Mouse (Mus musculus): Measurements from ENCODE around the gene Spint4. TPM values are rescaled to one million over a fixed set of nuclear protein-coding genes. Genes with fewer than 3 reads are reported as not detected.

Spint4 gene
- total and polyA plus RNA-seq, 3 experiments = not detected

DNA sequence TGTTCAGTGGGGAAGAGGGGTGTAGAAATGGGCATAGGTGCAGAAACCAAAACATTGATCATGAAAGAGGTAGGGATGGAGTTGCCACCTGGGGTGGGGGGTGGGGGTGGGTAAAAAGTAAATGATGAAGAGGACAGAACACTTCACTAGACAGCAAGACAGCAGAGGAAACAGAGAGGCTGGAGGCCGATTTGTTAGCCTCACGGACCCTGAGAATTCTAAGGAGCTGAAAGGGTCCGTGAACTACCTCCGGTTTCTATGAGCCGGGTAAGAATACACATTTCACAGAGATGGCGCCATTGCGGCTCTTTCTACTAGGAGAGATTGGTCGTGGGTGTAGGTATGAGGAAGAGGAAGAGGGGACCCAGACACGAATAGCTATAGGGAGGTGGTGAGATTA lies 41.8 kb upstream of the Spint4 start, which contains the start of gene Wfdc9:
Gene Wfdc9 (minus strand): TSS at position 101 of the 400 bp plus-strand sequence.
- no peaks in the 10 kb centered on the region for H3K36me3 ChIP-seq (replicated peaks in 1 of 2; ENCODE audit: control insufficient read depth in 1 of 2, insufficient read depth in 1 of 2, low read length in 1 of 2)
- DNase-seq (ENCODE audit: extremely low read depth) = no peak
- in situ Hi-C loops (cut with MboI; ENCODE audit: low pct_ligation_motif_present, low pct_unique_long_range_greater_than_20kb, low sequenced_read_pairs) (loop anchor here (10.0 kb wide), 1 partner anchor 52 kb away; no protein-coding TSS in a partner anchor), dilution Hi-C loops (cut with MboI; ENCODE audit: extremely low pct_ligation_motif_present, extremely low pct_unique_long_range_greater_than_20kb, low sequenced_read_pairs) (no loop called here)
- no peak within 1 kb of the TSS for H3K4me3 ChIP-seq (replicated peaks in 1 of 3; ENCODE audit: low read depth in 2 of 3, low read length in 2 of 3, poor library complexity in 1 of 3)
- no peaks in the 10 kb centered on the region for H3K9me3 ChIP-seq (replicated peaks; ENCODE audit: low read length)
- H3K79me2 ChIP-seq (replicated peaks; ENCODE audit: control insufficient read depth, extremely low read depth, insufficient read depth, poor library complexity, severe bottlenecking) = no peaks in the 10 kb centered on the region
- H3K4me1 ChIP-seq (ENCODE audit: control insufficient read depth in 1 of 2, insufficient read depth in 2 of 2) = peaks cover 0 to 2% of the 10 kb centered on the region in 2 experiments; a peak in 2 of 4 replicates
- no peak within 1 kb of the TSS for H3K4me2 ChIP-seq (ENCODE audit: insufficient read depth, low read depth, poor library complexity, severe bottlenecking)
- no peak within 1 kb of the TSS for H3K9ac ChIP-seq (ENCODE audit: insufficient read depth, low read depth)
- H3K27ac ChIP-seq (ENCODE audit: insufficient read depth, low read depth) = no peak within 1 kb of the TSS
- no peak for TF ChIP-seq CHD2 (IDR thresholded peaks at IDR 0.05; ENCODE audit: low read length)
- no peak for TF ChIP-seq ZMIZ1 (IDR thresholded peaks at IDR 0.05; ENCODE audit: low read depth, low read length)
- no peak for TF ChIP-seq JUN (IDR thresholded peaks at IDR 0.05; ENCODE audit: insufficient read depth, low read depth, low read length)
- no peak for TF ChIP-seq ZC3H11A (IDR thresholded peaks at IDR 0.05; ENCODE audit: low read depth, low read length)
- TF ChIP-seq CHD1 (IDR thresholded peaks at IDR 0.05; ENCODE audit: low read depth, low read length) = no peak
- no peak for TF ChIP-seq IRF4 (IDR thresholded peaks at IDR 0.05; ENCODE audit: low read depth, low read length)
- no peak for TF ChIP-seq KAT2A (IDR thresholded peaks at IDR 0.05; ENCODE audit: insufficient replicate concordance, low read length)
- TF ChIP-seq CTCF (conservative IDR thresholded peaks at IDR 0.05 in 1 of 2, IDR thresholded peaks at IDR 0.05 in 1 of 2; ENCODE audit: low read depth in 2 of 2, low read length in 2 of 2) = no peak
- TF ChIP-seq ETS1 (conservative IDR thresholded peaks at IDR 0.05; ENCODE audit: low read depth, low read length) = no peak
- no peak for TF ChIP-seq E2F4 (IDR thresholded peaks at IDR 0.05; ENCODE audit: insufficient replicate concordance, low read depth, low read length)
- TF ChIP-seq POLR2AphosphoS2 (IDR thresholded peaks at IDR 0.05; ENCODE audit: low read depth, low read length) = no peak
- no peak for TF ChIP-seq NELFE (IDR thresholded peaks at IDR 0.05; ENCODE audit: low read depth, low read length)
- peaks cover 81% of the 10 kb centered on the region for H3K27me3 ChIP-seq (replicated peaks)

DNA sequence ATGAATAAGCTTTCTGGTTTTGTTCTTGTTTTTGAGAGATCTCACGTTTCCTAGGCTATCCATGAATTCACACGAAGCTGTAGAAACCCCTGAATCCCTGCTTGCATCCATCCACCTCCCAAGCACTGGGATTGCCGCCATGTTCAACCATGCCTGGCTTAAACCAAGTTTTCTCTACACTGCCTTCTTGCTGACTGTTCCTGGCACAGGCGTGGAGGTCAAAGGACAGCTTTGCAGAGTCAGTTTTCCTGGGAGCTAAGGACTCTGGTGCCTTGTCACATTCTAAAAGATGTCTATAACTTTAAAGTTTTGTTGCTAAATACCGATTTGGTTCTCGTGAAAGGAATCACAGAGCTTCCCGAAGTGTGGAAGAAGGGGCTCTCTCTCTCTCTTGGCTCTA lies 33.5 kb upstream of the Spint4 start:
- Histone ChIP-seq H3K79me2 (replicated peaks; ENCODE audit: control insufficient read depth, extremely low read depth, insufficient read depth, poor library complexity, severe bottlenecking) (no peaks in the 10 kb centered on the region), H3K9me3 (replicated peaks; ENCODE audit: low read length) (peaks cover 20% of the 10 kb centered on the region), H3K4me3 (replicated peaks in 1 of 3; ENCODE audit: low read depth in 2 of 3, low read length in 2 of 3, poor library complexity in 1 of 3) (no peak overlapping the region), H3K9ac (ENCODE audit: insufficient read depth, low read depth) (no peak overlapping the region), H3K4me2 (ENCODE audit: insufficient read depth, low read depth, poor library complexity, severe bottlenecking) (no peak overlapping the region), H3K27me3 (replicated peaks) (peaks cover 56% of the 10 kb centered on the region), H3K27ac (ENCODE audit: insufficient read depth, low read depth) (no peak overlapping the region), H3K36me3 (replicated peaks in 1 of 2; ENCODE audit: control insufficient read depth in 1 of 2, insufficient read depth in 1 of 2, low read length in 1 of 2) (no peaks in the 10 kb centered on the region), H3K4me1 (ENCODE audit: control insufficient read depth in 1 of 2, insufficient read depth in 2 of 2) (no peaks in the 10 kb centered on the region)
- dilution Hi-C loops (cut with MboI; ENCODE audit: extremely low pct_ligation_motif_present, extremely low pct_unique_long_range_greater_than_20kb, low sequenced_read_pairs) = no loop called here
- TF ChIP-seq MEF2A (IDR thresholded peaks at IDR 0.05; ENCODE audit: borderline replicate concordance, low read depth, low read length) (no peak), CHD1 (IDR thresholded peaks at IDR 0.05; ENCODE audit: low read depth, low read length) (no peak), RCOR1 (conservative IDR thresholded peaks at IDR 0.05; ENCODE audit: low read depth, low read length) (no peak), CHD2 (IDR thresholded peaks at IDR 0.05; ENCODE audit: low read length) (no peak), NRF1 (IDR thresholded peaks at IDR 0.05; ENCODE audit: low read depth, low read length) (no peak)
- in situ Hi-C loops (cut with MboI; ENCODE audit: low pct_ligation_motif_present, low pct_unique_long_range_greater_than_20kb, low sequenced_read_pairs) = loop anchor here (10.0 kb wide), 1 partner anchor 60 kb away; no protein-coding TSS in a partner anchor
- no peak for DNase-seq (ENCODE audit: extremely low read depth)
